Mouse (Mus musculus): ENCODE measurements around the gene Cenpp. TPM values are rescaled to one million over a fixed set of nuclear protein-coding genes. Genes with fewer than 3 reads are reported as not detected.

Cenpp gene
- 1 to 10 TPM; 8.5 to 9.5 TPM for total RNA-seq (2023)

GRCm38 (mm10) chr13:49652481-49653179 is at the start of gene Cenpp, which contains the start of gene Nol8:
Gene Cenpp (minus strand): TSS chr13:49652785.
Gene Nol8 (plus strand): TSS chr13:49653078.

GRCm38 (mm10) chr13:49681351-49682232 is 29.0 kb upstream of the Cenpp start, which contains the start of gene Iars:
Gene Iars (plus strand): TSS chr13:49682100.

GRCm38 (mm10) chr13:49607714-49608113 is 44.9 kb downstream of the Cenpp start, which contains the start of gene Ogn:
Gene Ogn (plus strand): TSS chr13:49608046.

GRCm38 (mm10) chr13:49581541-49582530 is 70.7 kb downstream of the Cenpp start, which contains the start of gene Omd:
Gene Omd (plus strand): TSS chr13:49582462.

GRCm38 (mm10) chr13:49544279-49544678 is 108.3 kb downstream of the Cenpp start, which contains the start of gene Aspn:
Gene Aspn (plus strand): TSS chr13:49544443.

GRCm38 (mm10) chr13:49504510-49504909 is 148.1 kb downstream of the Cenpp start, which contains the start of gene Ecm2:
Gene Ecm2 (plus strand): TSS chr13:49504810.

GRCm38 (mm10) chr13:49492376-49493368 is 159.9 kb downstream of the Cenpp start, which contains the start of gene Tes3-ps:
Gene Tes3-ps (plus strand): TSS chr13:49493318.

GRCm38 (mm10) chr13:49420754-49421605 is 231.6 kb downstream of the Cenpp start, which contains the start of gene Ippk:
Gene Ippk (plus strand): TSS chr13:49421249.

Other genes starting within 250 kb of the Cenpp start
- 1 to 10 TPM; 4.6 to 5.1 TPM for gene Ippk, start 231.5 kb downstream of the Cenpp start, total RNA-seq (2023)
- 1 to 10 TPM in 1 of 2 experiments, under 1 TPM in 1; 0.88 to 1.0 TPM for gene Tes3-ps, start 159.5 kb downstream of the Cenpp start, total RNA-seq (2023)
- not detected for gene Ecm2, start 148.0 kb downstream of the Cenpp start, total RNA-seq (2023)
- not detected for gene Aspn, start 108.3 kb downstream of the Cenpp start, total RNA-seq (2023)
- gene Omd, start 70.3 kb downstream of the Cenpp start, total RNA-seq (2023) = under 1 TPM in 1 of 2 experiments, not detected in 1; 0.53 TPM
- gene Ogn, start 44.7 kb downstream of the Cenpp start, total RNA-seq (2023) = under 1 TPM in 1 of 2 experiments, not detected in 1; 0.15 TPM
- 1 to 10 TPM; 7.2 to 8.6 TPM for gene Nol8, start 293 bp upstream of the Cenpp start, total RNA-seq (2023)
- 10 to 100 TPM; 34.4 to 37.9 TPM for gene Iars, start 29.3 kb upstream of the Cenpp start, total RNA-seq (2023)
- not detected for gene Gm30302, start 146.2 kb upstream of the Cenpp start, total RNA-seq (2023)